Mouse (Mus musculus): Measurements from ENCODE around the gene Napepld. TPM values are rescaled to one million over a fixed set of nuclear protein-coding genes. Genes with fewer than 3 reads are reported as not detected.
A peak's percentile ranks its signal among the peaks of the same experiment; 100 is the strongest.

Napepld gene
- total and polyA plus RNA-seq, 3 experiments, result 1.6 to 1.8 (median 1.7) TPM

DNA sequence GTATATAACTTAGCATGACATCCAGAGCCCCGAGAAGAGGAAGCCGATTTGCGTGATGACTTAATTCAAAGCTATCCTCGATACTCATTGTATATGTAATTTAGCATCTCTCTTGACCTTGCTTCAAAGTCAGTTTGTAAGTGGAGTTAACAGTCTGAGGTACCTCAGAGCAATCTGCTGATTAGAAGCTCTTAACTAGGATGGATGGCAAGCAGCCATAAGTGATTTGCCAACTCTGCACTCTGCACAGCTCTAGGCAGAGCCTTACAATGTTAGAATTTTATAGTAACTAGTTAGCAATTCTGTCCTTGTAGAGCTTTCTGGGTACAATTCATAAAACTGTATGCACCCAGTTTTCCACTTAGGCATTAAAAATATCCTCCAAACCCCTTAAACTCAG lies 5.3 kb upstream of the Napepld start:
- Histone ChIP-seq H3K79me2 (replicated peaks; ENCODE audit: control insufficient read depth, extremely low read depth, insufficient read depth, poor library complexity, severe bottlenecking) (no peaks in the 10 kb centered on the region), H3K36me3 (replicated peaks in 1 of 2; ENCODE audit: control insufficient read depth in 1 of 2, insufficient read depth in 1 of 2, low read length in 1 of 2) (no peaks in the 10 kb centered on the region), H3K4me1 (ENCODE audit: control insufficient read depth in 1 of 2, insufficient read depth in 2 of 2) (peaks cover 3 to 10% of the 10 kb centered on the region in 2 experiments; a peak in 3 of 4 replicates), H3K9me3 (replicated peaks; ENCODE audit: low read length) (no peaks in the 10 kb centered on the region), H3K4me2 (ENCODE audit: insufficient read depth, low read depth, poor library complexity, severe bottlenecking) (no peak overlapping the region), H3K9ac (ENCODE audit: insufficient read depth, low read depth) (no peak overlapping the region), H3K4me3 (replicated peaks in 1 of 3; ENCODE audit: low read depth in 2 of 3, low read length in 2 of 3, poor library complexity in 1 of 3) (no peak overlapping the region), H3K27me3 (replicated peaks) (no peaks in the 10 kb centered on the region), H3K27ac (ENCODE audit: insufficient read depth, low read depth) (no peak overlapping the region)
- in situ Hi-C loops (cut with MboI; ENCODE audit: low pct_ligation_motif_present, low pct_unique_long_range_greater_than_20kb, low sequenced_read_pairs), result no loop called here
- dilution Hi-C loops (cut with MboI; ENCODE audit: extremely low pct_ligation_motif_present, extremely low pct_unique_long_range_greater_than_20kb, low sequenced_read_pairs), result no loop called here
- DNase-seq (ENCODE audit: extremely low read depth), result no peak
- TF ChIP-seq GABPA (IDR thresholded peaks at IDR 0.05; ENCODE audit: insufficient replicate concordance, low read depth, low read length) (no peak), MYC (IDR thresholded peaks at IDR 0.05; ENCODE audit: low read depth, low read length) (no peak), POLR2A (IDR thresholded peaks at IDR 0.05; ENCODE audit: low read depth, low read length) (no peak), ELF1 (IDR thresholded peaks at IDR 0.05; ENCODE audit: low read depth, low read length) (no peak), ZMIZ1 (IDR thresholded peaks at IDR 0.05; ENCODE audit: low read depth, low read length) (no peak), MEF2A (IDR thresholded peaks at IDR 0.05; ENCODE audit: borderline replicate concordance, low read depth, low read length) (no peak), IRF4 (IDR thresholded peaks at IDR 0.05; ENCODE audit: low read depth, low read length) (no peak), MXI1 (IDR thresholded peaks at IDR 0.05; ENCODE audit: low read depth, low read length) (no peak), BHLHE40 (IDR thresholded peaks at IDR 0.05; ENCODE audit: low read depth, low read length) (no peak), MAFK (IDR thresholded peaks at IDR 0.05; ENCODE audit: insufficient replicate concordance, low read length) (no peak), ZNF384 (IDR thresholded peaks at IDR 0.05; ENCODE audit: low read depth, low read length) (no peak)

GRCm38 (mm10) chr5:21703708-21704107 lies 2.5 kb upstream of the Napepld start:
- Histone ChIP-seq H3K79me2 (replicated peaks; ENCODE audit: control insufficient read depth, extremely low read depth, insufficient read depth, poor library complexity, severe bottlenecking) (no peaks in the 10 kb centered on the region), H3K27me3 (replicated peaks) (no peaks in the 10 kb centered on the region), H3K4me1 (ENCODE audit: control insufficient read depth in 1 of 2, insufficient read depth in 2 of 2) (peaks cover 3 to 10% of the 10 kb centered on the region in 2 experiments; a peak in 3 of 4 replicates), H3K9ac (ENCODE audit: insufficient read depth, low read depth) (no peak overlapping the region), H3K36me3 (replicated peaks in 1 of 2; ENCODE audit: control insufficient read depth in 1 of 2, insufficient read depth in 1 of 2, low read length in 1 of 2) (no peaks in the 10 kb centered on the region), H3K9me3 (replicated peaks; ENCODE audit: low read length) (no peaks in the 10 kb centered on the region), H3K4me2 (ENCODE audit: insufficient read depth, low read depth, poor library complexity, severe bottlenecking) (no peak overlapping the region), H3K4me3 (replicated peaks in 1 of 3; ENCODE audit: low read depth in 2 of 3, low read length in 2 of 3, poor library complexity in 1 of 3) (no peak overlapping the region), H3K27ac (ENCODE audit: insufficient read depth, low read depth) (no peak overlapping the region)
- TF ChIP-seq ZNF384 (IDR thresholded peaks at IDR 0.05; ENCODE audit: low read depth, low read length), result peak; percentile 20; the same call in 1 of the 2 replicates
- no peak for TF ChIP-seq KAT2A (IDR thresholded peaks at IDR 0.05; ENCODE audit: insufficient replicate concordance, low read length)
- no peak for TF ChIP-seq POLR2A (IDR thresholded peaks at IDR 0.05; ENCODE audit: low read depth, low read length)
- dilution Hi-C loops (cut with MboI; ENCODE audit: extremely low pct_ligation_motif_present, extremely low pct_unique_long_range_greater_than_20kb, low sequenced_read_pairs), result no loop called here
- in situ Hi-C loops (cut with MboI; ENCODE audit: low pct_ligation_motif_present, low pct_unique_long_range_greater_than_20kb, low sequenced_read_pairs), result no loop called here
- no peak for DNase-seq (ENCODE audit: extremely low read depth)

DNA sequence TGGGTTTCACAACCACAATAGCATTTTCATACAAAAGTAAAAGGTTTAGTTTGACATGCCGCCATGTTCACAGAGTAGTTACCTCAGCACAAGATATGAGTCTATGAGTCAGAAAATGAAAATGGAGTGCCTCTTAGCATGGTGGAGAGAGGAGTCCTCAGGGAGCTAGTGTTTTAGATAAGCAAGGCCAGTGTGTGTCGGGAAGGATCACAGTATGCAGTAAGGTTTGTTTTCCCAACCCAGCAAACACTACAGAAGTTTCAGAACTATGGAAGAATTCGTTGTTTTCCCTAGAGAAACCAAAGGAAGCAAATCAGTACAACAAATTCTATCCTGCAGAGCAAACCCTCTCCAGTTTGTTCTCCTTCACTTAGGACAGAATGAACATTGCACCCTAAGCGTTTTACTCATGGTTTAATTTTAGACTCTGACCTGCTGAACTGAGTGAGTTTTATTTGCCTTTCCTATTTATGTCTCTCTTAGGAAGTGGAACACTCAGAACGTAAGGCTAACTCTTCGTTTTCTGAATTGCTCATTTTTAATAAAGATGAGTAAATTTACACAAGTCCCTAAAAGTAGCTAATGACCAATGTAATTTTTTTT lies 1.8 kb upstream of the Napepld start:
- H3K9ac ChIP-seq (ENCODE audit: insufficient read depth, low read depth), result peak overlapping the region; percentile 18; the same call in 1 of the 2 replicates
- H3K36me3 ChIP-seq (replicated peaks in 1 of 2; ENCODE audit: control insufficient read depth in 1 of 2, insufficient read depth in 1 of 2, low read length in 1 of 2), result no peaks in the 10 kb centered on the region
- H3K4me2 ChIP-seq (ENCODE audit: insufficient read depth, low read depth, poor library complexity, severe bottlenecking), result peak overlapping the region; percentile 51
- in situ Hi-C loops (cut with MboI; ENCODE audit: low pct_ligation_motif_present, low pct_unique_long_range_greater_than_20kb, low sequenced_read_pairs), result no loop called here
- no peak overlapping the region for H3K4me3 ChIP-seq (replicated peaks in 1 of 3; ENCODE audit: low read depth in 2 of 3, low read length in 2 of 3, poor library complexity in 1 of 3)
- H3K9me3 ChIP-seq (replicated peaks; ENCODE audit: low read length), result no peaks in the 10 kb centered on the region
- H3K79me2 ChIP-seq (replicated peaks; ENCODE audit: control insufficient read depth, extremely low read depth, insufficient read depth, poor library complexity, severe bottlenecking), result no peaks in the 10 kb centered on the region
- dilution Hi-C loops (cut with MboI; ENCODE audit: extremely low pct_ligation_motif_present, extremely low pct_unique_long_range_greater_than_20kb, low sequenced_read_pairs), result no loop called here
- H3K27me3 ChIP-seq (replicated peaks), result no peaks in the 10 kb centered on the region
- H3K27ac ChIP-seq (ENCODE audit: insufficient read depth, low read depth), result no peak overlapping the region
- DNase-seq (ENCODE audit: extremely low read depth), result peak; percentile 16
- no peak for TF ChIP-seq JUN (IDR thresholded peaks at IDR 0.05; ENCODE audit: insufficient read depth, low read depth, low read length)
- TF ChIP-seq USF1 (IDR thresholded peaks at IDR 0.05; ENCODE audit: low read depth, low read length), result no peak
- peak; percentile 70; the same call in 1 of the 2 replicates for TF ChIP-seq MEF2A (IDR thresholded peaks at IDR 0.05; ENCODE audit: borderline replicate concordance, low read depth, low read length)
- TF ChIP-seq ZNF384 (IDR thresholded peaks at IDR 0.05; ENCODE audit: low read depth, low read length), result no peak
- no peak for TF ChIP-seq TCF12 (IDR thresholded peaks at IDR 0.05; ENCODE audit: low read depth, low read length)
- no peak for TF ChIP-seq NELFE (IDR thresholded peaks at IDR 0.05; ENCODE audit: low read depth, low read length)
- H3K4me1 ChIP-seq (ENCODE audit: control insufficient read depth in 1 of 2, insufficient read depth in 2 of 2), result peaks cover 3 to 10% of the 10 kb centered on the region in 2 experiments; a peak in 3 of 4 replicates
